Mouse (Mus musculus) C2C12 (cell line): ENCODE results near the gene Wars2.

ENCODE experiments used
- CEBPB ChIP-seq: IDR thresholded peaks from one replicate; pipeline ENCODE4 v1.6.1; 2011; ENCODE audit warnings: low read depth, mild to moderate bottlenecking, control low read depth, moderate library complexity
- CTCF ChIP-seq: IDR thresholded peaks from one replicate; pipeline ENCODE4 v1.5.1; 2011; ENCODE audit not compliant: control insufficient read depth, insufficient read depth, insufficient read length
- MAX ChIP-seq: IDR thresholded peaks from one replicate; pipeline ENCODE4 v1.6.1; 2011; ENCODE audit warnings: mild to moderate bottlenecking, control low read depth
- MYOD1 ChIP-seq: IDR thresholded peaks from one replicate; pipeline ENCODE4 v1.6.1; 2011; ENCODE audit warnings: low read depth; ENCODE audit not compliant: control insufficient read depth, insufficient read length
- USF1 ChIP-seq: IDR thresholded peaks from one replicate; pipeline ENCODE4 v1.6.1; 2011; ENCODE audit warnings: low read depth, mild to moderate bottlenecking, control low read depth, moderate library complexity

- TF ChIP-seq CTCF (no peak), CEBPB (no peak), MAX (no peak), MYOD1 (no peak), USF1 (no peak)
Measured at GRCm38 (mm10) chr3:99256366-99256750, 115.5 kb downstream of the Wars2 start.
